Mouse (Mus musculus): ENCODE measurements around the gene Kdm5b. TPM values are rescaled to one million over a fixed set of nuclear protein-coding genes. Genes with fewer than 3 reads are reported as not detected.

The Kdm5b gene
- polyA plus RNA-seq (2012) = 11.6 and 12.5 TPM in 2 replicates

GRCm38 (mm10) chr1:134559976-134560375 lies at the start of gene Kdm5b:
Gene Kdm5b (plus strand): TSS chr1:134560171.

GRCm38 (mm10) chr1:134549632-134550132 lies 10.3 kb upstream of the Kdm5b start, which contains the start of gene Mgat4e:
Gene Mgat4e (minus strand): TSS chr1:134549682.

GRCm38 (mm10) chr1:134646261-134646962 lies 86.4 kb downstream of the Kdm5b start, which contains the start of gene Syt2:
Gene Syt2 (plus strand): TSS chr1:134646677.

Other genes with a start within 250 kb of the Kdm5b start
- 18.2 and 21.7 TPM in 2 replicates for gene Ppfia4, start 227.2 kb upstream of the Kdm5b start, polyA plus RNA-seq (2012)
- 32.0 and 33.3 TPM in 2 replicates for gene Tmem183a, start 198.2 kb upstream of the Kdm5b start, polyA plus RNA-seq (2012)
- not detected in 2 replicates for gene 4933406M09Rik, start 174.2 kb upstream of the Kdm5b start, polyA plus RNA-seq (2012)
- gene Cyb5r1, start 154.6 kb upstream of the Kdm5b start, polyA plus RNA-seq (2012) = 31.6 and 34.3 TPM in 2 replicates
- 80.7 and 85.5 TPM in 2 replicates for gene Adipor1, start 144.8 kb upstream of the Kdm5b start, polyA plus RNA-seq (2012)
- 2.2 and 2.7 TPM in 2 replicates for gene Klhl12, start 104.6 kb upstream of the Kdm5b start, polyA plus RNA-seq (2012)
- gene Rabif, start 65.5 kb upstream of the Kdm5b start, polyA plus RNA-seq (2012) = 6.2 and 7.7 TPM in 2 replicates
- gene Mgat4e, start 10.5 kb upstream of the Kdm5b start, polyA plus RNA-seq (2012) = not detected in 2 replicates
- 0.03 TPM in 1 of 2 replicates, not detected in the other for gene Syt2, start 86.5 kb downstream of the Kdm5b start, polyA plus RNA-seq (2012)